Mouse (Mus musculus) lung, adult 18-20 months (tissue): ENCODE data around the gene Actg2.

Experiments used
- DNase-seq, 2 experiments: peaks; one replicate each; pipeline ENCODE4 v3.0.0; 2022; ENCODE audit warnings: mixed read lengths in 2 of 2

Gene Actg2

DNA sequence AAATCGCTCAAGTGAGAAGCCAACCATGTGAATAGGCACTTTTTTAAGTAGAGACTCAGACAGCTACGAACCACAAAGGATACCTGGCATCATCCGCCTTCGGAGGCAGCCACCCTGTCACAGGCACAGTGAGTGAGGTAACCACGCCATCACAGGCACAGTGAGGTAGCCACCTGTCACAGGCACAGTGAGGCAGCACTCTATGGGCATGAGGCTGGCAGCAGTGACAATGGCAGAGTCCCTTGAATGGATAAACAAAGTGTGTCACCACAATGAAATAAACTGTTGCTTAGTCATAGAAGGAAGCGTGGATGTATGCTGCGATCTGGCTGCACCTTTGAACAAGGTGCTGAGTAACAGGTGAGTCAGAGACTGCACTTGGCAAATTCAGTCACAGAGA lies 57.4 kb downstream of the Actg2 start:
- DNase-seq, result no peak

DNA sequence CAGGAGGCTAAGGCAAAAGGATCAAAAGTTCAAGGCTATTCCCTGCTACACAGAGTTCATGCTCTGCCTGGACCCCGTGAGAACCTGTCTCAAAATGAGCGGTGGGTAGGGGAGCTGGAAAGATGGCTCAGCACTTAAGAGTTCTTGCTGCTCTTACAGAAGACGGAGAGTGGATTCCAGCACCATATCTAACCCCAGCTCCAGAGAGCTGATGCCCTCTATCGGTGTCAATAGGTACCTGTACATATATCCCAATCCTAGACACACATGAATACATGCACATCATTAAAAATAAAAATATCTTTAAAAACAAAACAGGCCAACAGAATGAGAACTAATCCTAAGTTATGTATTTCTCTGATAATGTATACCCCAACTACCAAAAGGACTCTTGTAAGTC lies 57.8 kb downstream of the Actg2 start:
- no peak for DNase-seq

DNA sequence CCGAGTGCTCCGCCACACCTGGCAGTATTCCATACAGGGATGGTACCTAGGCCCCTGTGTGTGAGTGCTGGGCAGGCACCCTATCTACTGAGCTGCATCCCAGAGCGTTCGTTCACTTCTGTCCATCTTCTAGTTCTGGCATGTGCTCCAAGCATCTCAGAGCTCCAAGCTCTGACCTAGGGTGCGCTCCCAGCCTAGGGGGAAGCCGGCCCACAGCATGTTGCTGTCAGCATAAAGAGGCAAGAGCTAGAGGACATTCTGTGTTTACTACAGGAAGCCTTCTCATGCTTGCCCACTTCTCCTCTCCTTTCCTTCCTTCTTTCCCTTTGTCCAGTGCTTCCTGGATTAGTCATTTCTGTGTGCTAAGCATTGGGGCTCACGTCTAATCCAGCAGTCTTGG lies 60.6 kb downstream of the Actg2 start:
- DNase-seq, result no peak

DNA sequence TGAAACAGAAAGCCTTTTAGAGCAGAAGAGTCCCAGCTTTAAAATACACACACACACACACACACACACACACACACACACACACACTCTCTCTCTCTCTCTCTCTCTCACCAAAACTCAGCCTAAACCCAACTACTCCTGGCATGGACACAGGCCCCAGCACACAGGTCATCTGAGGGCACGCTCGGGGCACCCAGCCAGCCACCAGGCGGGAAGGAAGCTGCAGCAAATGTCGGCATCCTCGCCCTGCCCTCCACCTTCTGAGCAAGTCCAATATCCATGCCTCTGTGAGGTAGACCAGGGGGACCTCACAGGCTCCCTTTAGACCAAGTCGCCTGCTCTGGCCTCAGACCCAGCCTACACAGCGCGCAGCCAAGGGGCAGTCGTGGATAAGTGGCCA lies 62.8 kb downstream of the Actg2 start:
- DNase-seq, result peak; percentile 72 to 73

DNA sequence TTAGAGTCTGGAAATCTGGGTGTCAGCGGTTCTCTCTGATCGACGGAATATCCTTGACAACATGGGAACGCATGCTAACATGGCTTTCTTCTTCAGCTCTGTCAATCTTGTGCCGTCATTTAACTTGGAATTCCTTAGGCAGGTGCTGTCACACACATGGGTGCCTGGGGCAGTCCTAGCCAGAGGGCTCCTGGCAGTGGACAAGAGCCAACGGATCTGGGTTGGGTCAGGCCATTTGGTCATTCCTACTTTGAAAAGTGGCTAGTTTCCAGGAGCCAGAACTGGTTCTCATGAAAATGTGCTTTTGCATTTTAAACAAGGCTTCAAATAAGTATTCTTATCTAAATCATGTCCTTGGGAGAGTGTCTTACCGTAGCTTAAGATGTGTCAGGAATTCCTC lies 64.3 kb downstream of the Actg2 start:
- DNase-seq, result peak in 1 of 2 experiments; percentile 41

DNA sequence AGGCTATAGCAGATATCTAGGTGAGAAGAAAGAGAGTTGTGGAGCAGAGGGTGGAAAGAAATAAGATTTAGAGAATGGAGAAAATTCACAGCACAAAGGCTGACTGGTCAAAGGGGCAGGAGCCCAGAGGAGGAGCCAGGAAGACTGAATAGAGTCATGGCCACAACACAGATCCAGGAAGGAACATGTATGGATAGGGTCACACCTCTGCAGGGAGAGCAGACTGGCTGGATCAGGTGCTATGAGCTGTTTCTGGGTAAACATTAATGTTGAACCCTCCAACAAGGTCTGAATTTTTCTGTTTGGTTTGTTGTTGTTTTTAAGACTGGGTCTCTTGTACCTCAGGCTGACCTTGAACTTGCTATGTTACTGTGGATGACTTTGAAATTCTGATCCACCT lies 72.1 kb downstream of the Actg2 start:
- no peak for DNase-seq
